Mouse (Mus musculus) embryonic facial prominence, embryonic 15.5 days (tissue): ENCODE data around the gene Ssna1. TPM values are rescaled to one million over a fixed set of nuclear protein-coding genes. Genes with fewer than 3 reads are reported as not detected.

Source experiments
- ATAC-seq: fragments of 200-750 bp; cut with Nextera tagmentation; 2 replicates; pipeline ENCODE4 v1.8.0; 2017; ENCODE audit warnings: low read depth, moderate TSS enrichment; ENCODE audit not compliant: insufficient number of reproducible peaks, low FRiP score, low TSS enrichment
- H3K27ac ChIP-seq: fragments of 300-500 bp; sonication (generic); replicated peaks from 2 replicates; pipeline ENCODE4 v1.5.1; 2015; ENCODE audit warnings: mild to moderate bottlenecking, inconsistent platforms
- H3K27me3 ChIP-seq: fragments of 300-500 bp; sonication (generic); 2 replicates; pipeline ENCODE4 v1.6.1; 2015; ENCODE audit warnings: inconsistent platforms
- H3K36me3 ChIP-seq: fragments of 300-500 bp; sonication (generic); 2 replicates; pipeline ENCODE4 v1.6.1; 2015; ENCODE audit warnings: mild to moderate bottlenecking, inconsistent platforms
- H3K4me1 ChIP-seq: fragments of 300-500 bp; sonication (generic); 2 replicates; pipeline ENCODE4 v1.6.1; 2015; ENCODE audit warnings: inconsistent platforms
- H3K4me2 ChIP-seq: fragments of 300-500 bp; sonication (generic); replicated peaks from 2 replicates; pipeline ENCODE4 v1.6.1; 2015; ENCODE audit warnings: mild to moderate bottlenecking, inconsistent platforms
- H3K4me3 ChIP-seq: fragments of 300-500 bp; sonication (generic); replicated peaks from 2 replicates; pipeline ENCODE4 v1.5.1; 2015; ENCODE audit warnings: mild to moderate bottlenecking, inconsistent platforms
- H3K9ac ChIP-seq: fragments of 300-500 bp; sonication (generic); 2 replicates; pipeline ENCODE4 v1.6.1; 2015; ENCODE audit warnings: inconsistent platforms
- H3K9me3 ChIP-seq: fragments of 300-500 bp; sonication (generic); replicated peaks from 2 replicates; pipeline ENCODE4 v1.6.1; 2016; ENCODE audit warnings: inconsistent platforms
- WGBS: fragments of 180-500 bp; shearing (Covaris S2); methylation state at CpG from one replicate; pipeline ENCODE4 v1.1.7; 2015; 5-methylcytosine and 5-hydroxymethylcytosine counted together
- polyA plus RNA-seq: library from polyadenylated mRNA; unstranded; fragments of >200 nt; fragmentation: Nextera tagmentation; extraction: Ambion mirVana; gene quantifications from 2 replicates; pipeline ENCODE4 v1.2.1, GENCODE M21; 2015

Gene Ssna1
- polyA plus RNA-seq, 1 experiment from 2014 or later = 258 TPM

DNA sequence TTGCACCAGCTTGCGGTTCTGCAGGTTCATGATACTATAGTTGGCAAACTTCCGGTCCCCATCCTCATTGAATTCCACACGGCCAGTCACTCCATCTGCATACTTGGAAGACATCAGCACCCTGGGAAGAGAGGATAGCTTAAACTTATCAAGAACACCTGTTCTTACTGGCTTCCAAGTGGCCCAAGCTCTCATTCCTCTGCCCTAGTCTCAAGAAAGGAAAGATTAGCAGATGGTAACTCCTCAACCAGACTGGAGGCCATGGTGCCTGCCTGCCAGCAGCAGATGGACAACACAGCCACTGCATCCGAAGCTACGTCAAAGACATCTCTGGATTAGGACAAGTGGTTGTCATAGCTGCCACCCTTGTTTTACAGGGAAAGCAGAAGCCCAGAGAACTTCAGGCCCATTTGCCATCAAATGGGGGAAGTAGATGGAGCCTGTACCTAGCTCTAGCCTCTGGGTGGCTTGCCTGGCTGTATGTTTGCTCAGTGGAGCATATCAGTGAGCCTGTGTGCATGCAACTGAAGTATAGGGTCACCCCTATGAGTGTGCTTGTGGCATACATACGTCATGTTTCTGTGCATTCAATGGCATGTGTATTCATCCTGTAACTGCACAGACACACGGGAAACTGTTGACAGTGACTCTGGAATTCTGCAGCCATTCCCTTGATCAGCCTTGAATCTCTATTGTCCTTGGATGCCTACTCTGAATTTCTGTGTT is 31.9 kb upstream of the Ssna1 start:
- peaks cover 44% of the 10 kb centered on the region for H3K27me3 ChIP-seq

DNA sequence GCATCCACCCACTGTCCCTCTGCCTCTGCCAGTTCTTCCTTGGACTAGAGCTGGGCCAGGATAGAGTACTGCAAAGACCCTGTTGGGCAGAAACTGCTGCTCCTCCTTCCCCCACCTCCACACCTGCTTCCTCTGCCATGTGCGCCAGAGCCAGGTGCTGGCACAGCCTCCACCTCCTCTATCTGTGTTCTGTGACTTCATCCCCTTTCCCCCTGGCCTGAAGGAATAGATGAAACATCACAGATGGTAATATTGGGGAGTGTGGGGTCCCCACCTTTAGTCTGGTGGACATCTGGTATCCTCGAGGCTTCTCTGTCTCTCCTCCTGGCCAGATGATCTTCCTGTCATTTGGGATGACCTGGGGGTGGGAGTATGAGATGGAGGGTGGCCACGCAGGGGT is 31.2 kb upstream of the Ssna1 start:
- Histone ChIP-seq H3K36me3 (no peaks in the 10 kb centered on the region), H3K27ac (no peak overlapping the region), H3K9me3 (no peaks in the 10 kb centered on the region), H3K27me3 (peaks cover 38% of the 10 kb centered on the region), H3K4me1 (peaks cover 9% of the 10 kb centered on the region), H3K4me3 (no peak overlapping the region), H3K4me2 (no peak overlapping the region), H3K9ac (no peak overlapping the region)
- no peak for ATAC-seq
- WGBS = 68% methylated on average over 3 of the region's 3 CpGs

More for the DNA sequence above, 31.9 kb upstream of the Ssna1 start:
- peak overlapping the region; percentile 80 for H3K4me2 ChIP-seq
- H3K36me3 ChIP-seq = no peaks in the 10 kb centered on the region
- ATAC-seq = no peak
- H3K9me3 ChIP-seq = no peaks in the 10 kb centered on the region
- no peak overlapping the region for H3K27ac ChIP-seq
- WGBS = 61% methylated on average over 7 of the region's 7 CpGs
- no peak overlapping the region for H3K4me3 ChIP-seq
- peaks cover 9% of the 10 kb centered on the region for H3K4me1 ChIP-seq
- no peak overlapping the region for H3K9ac ChIP-seq

DNA sequence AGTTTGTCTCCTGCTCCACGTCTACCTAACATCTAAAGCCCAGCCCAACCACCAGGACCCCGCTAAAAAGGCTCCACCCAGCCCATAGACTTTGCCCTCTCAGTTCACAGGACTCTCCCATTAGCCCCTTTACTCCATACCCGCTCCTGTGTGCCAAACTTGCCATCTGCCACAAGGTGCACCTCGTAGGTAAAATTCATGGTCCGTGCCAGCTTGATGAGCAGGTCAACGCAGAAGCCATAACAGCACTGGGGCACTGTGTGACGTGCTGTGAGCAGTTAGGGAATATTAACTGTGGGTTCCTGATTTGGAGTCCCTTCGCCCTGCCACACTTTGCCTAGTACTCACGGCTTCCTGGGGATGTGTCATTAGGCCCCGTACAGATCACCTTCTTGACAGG is 25.8 kb upstream of the Ssna1 start:
- H3K4me3 ChIP-seq = no peak overlapping the region
- 84% methylated on average over 10 of the region's 10 CpGs for WGBS
- no peak overlapping the region for H3K27ac ChIP-seq

DNA sequence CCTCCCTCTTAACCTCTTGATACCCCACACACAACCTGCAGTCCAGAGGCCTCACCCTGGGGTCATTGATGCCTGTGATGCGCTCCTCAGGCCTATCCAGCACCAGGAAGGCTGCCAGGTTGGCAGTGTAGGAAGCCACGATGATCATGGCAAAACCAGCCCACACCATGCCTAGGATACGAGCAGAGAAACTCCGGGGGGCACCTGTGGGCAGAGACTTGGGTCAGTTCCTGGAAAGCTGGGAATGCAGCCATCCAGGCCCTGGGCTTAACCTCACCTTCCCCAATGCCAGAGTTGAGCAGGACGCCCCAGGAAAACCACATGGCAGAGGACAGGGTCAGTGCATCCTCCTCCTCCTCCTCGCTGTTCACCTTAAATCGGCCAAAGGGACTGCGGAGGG is 24.9 kb upstream of the Ssna1 start:
- WGBS = 70% methylated on average over 8 of the region's 8 CpGs

More for the DNA sequence above, 25.8 kb upstream of the Ssna1 start:
- ATAC-seq = no peak
- Histone ChIP-seq H3K27me3 (peaks cover 50% of the 10 kb centered on the region), H3K4me1 (no peaks in the 10 kb centered on the region), H3K4me2 (no peak overlapping the region), H3K9me3 (no peaks in the 10 kb centered on the region), H3K9ac (no peak overlapping the region), H3K36me3 (no peaks in the 10 kb centered on the region)

DNA sequence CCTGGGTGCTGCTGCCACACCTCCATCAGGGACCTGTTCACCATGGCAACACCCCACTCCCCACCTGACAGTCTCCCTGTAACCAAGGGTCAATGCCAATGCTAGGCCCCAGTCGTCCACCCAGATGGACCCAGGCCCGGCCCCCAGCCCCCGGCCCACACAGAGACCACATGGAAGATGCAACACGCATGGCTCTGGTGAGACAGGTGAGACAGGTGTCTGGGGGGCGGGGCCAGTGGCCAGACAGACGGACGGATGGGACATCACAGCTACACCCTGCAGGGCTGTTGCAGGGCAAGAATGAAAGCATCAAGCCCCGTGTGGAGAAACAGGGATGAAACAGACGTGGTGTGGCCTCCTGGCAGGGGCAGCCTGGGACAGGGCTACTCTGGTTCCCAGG is 21.5 kb upstream of the Ssna1 start:
- no peak for ATAC-seq
- no peak overlapping the region for H3K4me3 ChIP-seq
- no peaks in the 10 kb centered on the region for H3K9me3 ChIP-seq
- peaks cover 36% of the 10 kb centered on the region for H3K4me1 ChIP-seq
- H3K36me3 ChIP-seq = no peaks in the 10 kb centered on the region
- no peak overlapping the region for H3K27ac ChIP-seq
- H3K9ac ChIP-seq = no peak overlapping the region
- H3K4me2 ChIP-seq = no peak overlapping the region
- 66% methylated on average over 9 of the region's 9 CpGs for WGBS
- peaks cover 90% of the 10 kb centered on the region for H3K27me3 ChIP-seq

More for the DNA sequence above, 24.9 kb upstream of the Ssna1 start:
- H3K4me3 ChIP-seq = no peak overlapping the region
- H3K4me2 ChIP-seq = no peak overlapping the region
- no peaks in the 10 kb centered on the region for H3K36me3 ChIP-seq
- no peaks in the 10 kb centered on the region for H3K9me3 ChIP-seq
- H3K9ac ChIP-seq = no peak overlapping the region
- no peak overlapping the region for H3K27ac ChIP-seq
- H3K4me1 ChIP-seq = peaks cover 8% of the 10 kb centered on the region
- H3K27me3 ChIP-seq = peaks cover 56% of the 10 kb centered on the region
- no peak for ATAC-seq

DNA sequence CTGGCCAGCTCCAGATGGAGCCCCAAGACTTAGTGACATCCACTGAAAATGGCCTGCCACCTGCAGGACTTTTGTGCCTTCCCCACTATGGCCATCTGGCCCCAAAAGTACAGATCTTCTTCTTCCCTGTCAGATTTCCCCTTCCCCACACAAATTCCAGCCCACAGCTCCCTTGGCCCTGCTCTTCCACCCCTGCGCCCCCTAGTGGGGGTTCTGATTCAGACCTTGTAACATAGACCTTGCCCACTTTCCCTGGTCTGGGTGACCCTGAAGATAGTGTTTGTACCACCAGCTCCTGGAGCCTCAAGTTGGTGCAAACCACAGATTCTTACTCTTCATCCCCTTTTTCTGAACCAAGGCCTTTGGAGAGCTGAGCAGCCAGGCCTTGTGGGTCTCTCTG is 20.6 kb upstream of the Ssna1 start:
- Histone ChIP-seq H3K4me2 (peak overlapping the region; percentile 55), H3K4me1 (peaks cover 40% of the 10 kb centered on the region), H3K27ac (no peak overlapping the region), H3K27me3 (peaks cover 98% of the 10 kb centered on the region), H3K9ac (no peak overlapping the region), H3K36me3 (no peaks in the 10 kb centered on the region), H3K4me3 (peak overlapping the region; percentile 38; the same call in 1 of the 2 replicates), H3K9me3 (no peaks in the 10 kb centered on the region)
- WGBS = 0% methylated on average over 1 of the region's 1 CpGs
- ATAC-seq = no peak

DNA sequence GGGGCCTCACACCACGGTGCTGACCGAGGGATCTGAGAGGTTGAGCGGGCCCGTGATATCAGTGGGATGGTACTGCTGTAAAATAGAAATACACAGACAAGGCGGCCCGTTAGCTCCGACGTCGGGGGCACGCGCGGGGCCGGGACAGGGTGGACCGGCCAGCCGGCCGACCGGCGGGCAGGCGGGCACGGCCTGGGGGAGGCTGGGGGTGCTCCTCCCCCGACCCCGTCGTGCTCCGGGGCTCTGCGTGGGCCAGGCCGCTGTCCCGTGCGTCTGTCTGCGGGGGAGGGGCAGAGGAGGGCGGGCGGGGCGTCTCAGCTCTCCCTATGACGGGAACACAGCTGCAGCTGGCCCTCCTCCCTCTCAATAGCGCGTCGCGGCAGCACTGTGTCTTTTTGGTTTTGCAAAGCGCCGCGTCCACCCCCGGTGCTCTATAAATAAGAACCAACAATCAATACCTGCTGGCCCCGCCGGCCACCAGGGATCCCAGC is 19.9 kb upstream of the Ssna1 start:
- Histone ChIP-seq H3K4me2 (peak overlapping the region; percentile 55), H3K4me1 (peaks cover 47% of the 10 kb centered on the region), H3K9ac (no peak overlapping the region), H3K36me3 (no peaks in the 10 kb centered on the region), H3K4me3 (peak overlapping the region; percentile 38), H3K27ac (no peak overlapping the region), H3K9me3 (no peaks in the 10 kb centered on the region), H3K27me3 (peaks cover 95% of the 10 kb centered on the region)
- WGBS = 3% methylated on average over 40 of the region's 43 CpGs
- ATAC-seq = no peak

DNA sequence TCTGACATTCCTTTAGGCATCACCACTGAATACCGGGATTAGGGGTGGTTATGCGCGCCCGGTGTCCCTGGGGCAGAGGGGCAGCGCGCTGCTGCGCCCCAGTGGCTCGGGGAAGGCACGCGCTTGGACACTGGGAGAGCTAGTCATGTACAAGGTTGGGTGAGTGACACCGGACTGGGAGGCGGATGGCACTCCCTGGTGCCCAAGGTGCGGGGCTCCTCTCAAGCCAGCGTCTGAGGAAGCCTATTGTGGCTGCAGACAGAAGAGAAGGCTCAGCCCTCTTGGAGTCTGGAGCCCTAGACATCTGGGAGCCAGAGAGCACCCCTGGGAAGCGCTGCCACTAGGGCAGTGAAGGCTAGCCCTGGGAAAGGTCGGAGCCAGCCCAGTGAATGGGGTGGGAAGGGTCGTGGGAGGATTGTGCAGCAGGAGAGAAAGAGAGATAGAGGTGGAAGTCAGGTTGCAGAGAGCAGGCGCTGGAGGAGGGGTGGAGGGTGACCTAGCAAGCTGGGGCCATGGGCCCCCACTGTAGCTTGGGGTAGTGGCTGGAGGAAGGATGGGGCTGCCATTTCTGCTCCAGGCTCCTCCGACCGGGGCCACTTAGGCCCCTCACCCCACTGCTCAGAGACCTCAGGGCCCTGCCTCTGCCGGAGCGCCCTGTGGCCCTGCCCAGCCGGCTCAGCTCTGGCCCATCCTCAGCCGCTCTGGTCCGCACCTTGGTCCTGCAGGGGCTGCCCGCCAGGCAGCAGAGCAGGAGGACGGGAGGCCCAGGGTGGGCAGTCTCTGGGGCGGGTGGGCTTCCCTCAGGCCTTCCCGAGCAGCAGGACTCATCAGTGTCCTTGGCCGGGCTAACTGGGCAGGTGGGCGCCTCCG is 19.2 kb upstream of the Ssna1 start:
- Histone ChIP-seq H3K4me2 (peak overlapping the region; percentile 55), H3K36me3 (no peaks in the 10 kb centered on the region), H3K27me3 (peaks cover 89% of the 10 kb centered on the region), H3K9me3 (no peaks in the 10 kb centered on the region), H3K4me1 (peaks cover 50% of the 10 kb centered on the region), H3K4me3 (peak overlapping the region; percentile 38), H3K9ac (no peak overlapping the region), H3K27ac (no peak overlapping the region)
- no peak for ATAC-seq
- WGBS = 4% methylated on average over 30 of the region's 32 CpGs

DNA sequence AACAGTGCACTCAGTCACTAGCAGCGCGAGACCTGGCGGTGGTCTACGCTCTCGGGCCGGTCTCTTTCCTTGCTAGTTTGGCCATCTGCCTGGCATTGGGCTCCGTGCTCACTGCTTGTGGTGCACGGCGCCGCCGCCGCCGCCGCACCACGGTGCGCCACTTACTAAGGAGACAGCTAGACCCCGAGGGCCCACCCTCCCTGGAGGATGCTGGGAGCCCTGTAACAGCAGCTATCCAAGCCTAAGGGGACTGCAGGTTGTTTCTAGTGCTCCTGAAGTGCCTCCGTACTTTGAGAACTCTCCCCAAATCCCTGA is 18.5 kb upstream of the Ssna1 start:
- peak overlapping the region; percentile 49 for H3K4me2 ChIP-seq
- WGBS = 1% methylated on average over 18 of the region's 18 CpGs
- H3K27ac ChIP-seq = no peak overlapping the region
- no peak overlapping the region for H3K9ac ChIP-seq
- peak overlapping the region; percentile 38 for H3K4me3 ChIP-seq
- no peak for ATAC-seq
- H3K4me1 ChIP-seq = peaks cover 56% of the 10 kb centered on the region
- H3K27me3 ChIP-seq = peaks cover 84% of the 10 kb centered on the region
- H3K36me3 ChIP-seq = no peaks in the 10 kb centered on the region
- no peaks in the 10 kb centered on the region for H3K9me3 ChIP-seq

DNA sequence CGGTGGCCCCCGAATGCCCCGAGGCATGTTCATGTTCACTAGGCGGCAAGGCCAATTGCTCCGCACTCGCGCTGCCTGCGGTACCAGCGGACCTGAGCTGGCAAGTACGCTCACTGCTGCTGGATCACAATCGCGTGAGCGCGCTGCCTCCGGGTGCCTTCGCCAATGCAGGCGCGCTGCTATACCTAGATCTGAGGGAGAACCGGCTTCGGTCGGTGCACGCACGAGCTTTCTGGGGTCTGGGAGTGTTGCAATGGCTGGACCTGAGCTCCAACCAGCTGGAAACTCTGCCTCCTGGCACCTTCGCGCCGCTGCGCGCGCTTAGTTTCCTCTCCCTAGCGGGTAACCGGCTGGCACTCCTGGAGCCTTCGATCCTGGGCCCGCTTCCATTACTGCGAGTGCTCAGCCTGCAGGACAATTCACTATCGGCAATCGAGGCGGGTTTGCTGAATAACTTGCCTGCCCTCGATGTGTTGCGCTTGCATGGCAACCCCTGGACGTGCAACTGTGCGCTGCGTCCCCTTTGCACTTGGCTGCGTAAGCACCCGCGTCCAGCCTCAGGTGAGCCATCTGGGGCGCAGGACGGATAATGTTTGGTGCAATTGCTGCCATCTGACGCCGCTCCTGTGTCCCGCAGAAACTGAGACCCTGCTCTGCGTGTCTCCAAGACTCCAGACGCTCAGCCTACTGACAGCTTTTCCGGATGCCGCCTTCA is 18.0 kb upstream of the Ssna1 start:
- H3K27me3 ChIP-seq = peaks cover 79% of the 10 kb centered on the region
- peaks cover 58% of the 10 kb centered on the region for H3K4me1 ChIP-seq
- no peaks in the 10 kb centered on the region for H3K9me3 ChIP-seq
- WGBS = under 1% methylated on average over 54 of the region's 54 CpGs
- H3K9ac ChIP-seq = no peak overlapping the region
- ATAC-seq = no peak
- peak overlapping the region; percentile 49 for H3K4me2 ChIP-seq
- peak overlapping the region; percentile 38 for H3K4me3 ChIP-seq
- H3K27ac ChIP-seq = no peak overlapping the region
- peaks cover 4% of the 10 kb centered on the region for H3K36me3 ChIP-seq

DNA sequence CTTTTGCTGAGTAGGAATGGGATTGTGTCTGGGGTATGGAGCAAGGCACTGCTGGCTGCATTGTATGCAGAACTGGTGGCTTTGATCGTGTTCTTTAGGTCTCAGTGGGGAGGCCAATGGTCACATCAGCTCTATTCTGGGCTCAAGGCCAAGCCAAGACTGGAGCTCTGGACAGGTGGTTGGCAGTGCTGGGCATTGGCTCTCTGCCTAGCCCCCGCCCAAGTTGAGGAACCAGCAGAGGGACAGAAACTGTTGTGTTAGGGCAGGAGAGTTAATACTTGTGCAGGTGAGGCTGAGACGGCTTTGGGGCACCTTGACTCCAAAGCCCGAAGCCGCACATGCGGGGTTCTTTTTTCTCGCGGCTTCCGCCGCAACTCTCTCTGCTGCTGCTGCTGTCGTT is 17.4 kb upstream of the Ssna1 start, which contains the start of gene Lrrc26:
Gene Lrrc26 (plus strand): TSS at position 265 of the 400 bp plus-strand sequence.
- Histone ChIP-seq H3K36me3 (peaks cover 11% of the 10 kb centered on the region), H3K9ac (no peak within 1 kb of the TSS), H3K27me3 (peaks cover 73% of the 10 kb centered on the region), H3K4me2 (peak within 1 kb of the TSS; percentile 49), H3K4me3 (peak within 1 kb of the TSS; percentile 38), H3K4me1 (peaks cover 63% of the 10 kb centered on the region), H3K9me3 (no peaks in the 10 kb centered on the region), H3K27ac (no peak within 1 kb of the TSS)
- ATAC-seq = no peak
- 6% methylated on average over 11 of the region's 11 CpGs for WGBS
